In genomic region chr5:120590356-120591010, GRCm38 (mm10) we compare ENCODE assay signal across 10 mouse cellular contexts. TPM values are rescaled to one million over a fixed set of nuclear protein-coding genes. Genes with fewer than 3 reads are reported as not detected.
A peak's percentile ranks its signal among the peaks of the same experiment; 100 is the strongest.
DNase-seq lines count a peak whose midpoint lies in the region; ATAC-seq and TF ChIP-seq lines count a peak whose summit lies in the region.
"Had no signal": no experiment of that assay in that cellular context is flagged by ENCODE, and none has a peak within 500 bp of the region (broad histone marks: within the 10 kb centered on the region; RNA-seq: fewer than 3 reads in every experiment).

No protein-coding gene starts in this region.

- intact Hi-C loops in left cerebral cortex, postnatal 36 days (cut with DNase I) = no loop called here

- 0 out of 2 replicates have a peak, but pooled peaks cover 2% of the 10 kb centered on the region for H3K9me3 ChIP-seq in limb, embryonic 11.5 days (ENCODE audit: control insufficient read depth, low read length)
- no peaks in the 10 kb centered on the region for H3K9me3 ChIP-seq in limb, embryonic 10.5 days (replicated peaks)
- H3K9me3 ChIP-seq in CH12.LX (replicated peaks; ENCODE audit: low read length) = peaks cover 4% of the 10 kb centered on the region
- H3K9me3 ChIP-seq: hindbrain, embryonic 15.5 days had no signal

- no peak for TF ChIP-seq EP300 in CH12.LX (IDR thresholded peaks at IDR 0.05; ENCODE audit: low read length)

- no peak overlapping the region for H3K27ac ChIP-seq in limb, embryonic 11.5 days (replicated peaks; ENCODE audit: low read depth, low read length)
- H3K27ac ChIP-seq in limb, embryonic 10.5 days = no peak overlapping the region
- H3K27ac ChIP-seq in CH12.LX (ENCODE audit: insufficient read depth, low read depth) = no peak overlapping the region
- H3K27ac ChIP-seq: hindbrain, embryonic 15.5 days had no signal

- in situ Hi-C loops in CH12.LX (cut with MboI; ENCODE audit: low pct_ligation_motif_present, low pct_unique_long_range_greater_than_20kb, low sequenced_read_pairs) = no loop called here

- no peak overlapping the region for H3K4me2 ChIP-seq in limb, embryonic 11.5 days (ENCODE audit: low read depth, severe bottlenecking)
- no peak overlapping the region for H3K4me2 ChIP-seq in CH12.LX (ENCODE audit: insufficient read depth, low read depth, poor library complexity, severe bottlenecking)
- H3K4me2 ChIP-seq: hindbrain, embryonic 15.5 days had no signal

- H3K27me3 ChIP-seq in limb, embryonic 11.5 days (ENCODE audit: control insufficient read depth, insufficient read depth, low read length) = no peaks in the 10 kb centered on the region
- H3K27me3 ChIP-seq in limb, embryonic 10.5 days (ENCODE audit: low read depth, poor library complexity, severe bottlenecking) = 0 out of 2 replicates have a peak, but pooled peaks cover 8% of the 10 kb centered on the region
- peaks cover 13% of the 10 kb centered on the region for H3K27me3 ChIP-seq in CH12.LX (replicated peaks)
- H3K27me3 ChIP-seq: hindbrain, embryonic 15.5 days had no signal

- 73% methylated on average over 16 of the region's 16 CpGs for WGBS in limb, embryonic 11.5 days
- WGBS in limb, embryonic 10.5 days = 73% methylated on average over 16 of the region's 16 CpGs

- H3K4me3 ChIP-seq in limb, embryonic 11.5 days (ENCODE audit: low read depth, low read length) = no peak overlapping the region
- no peak overlapping the region for H3K4me3 ChIP-seq in limb, embryonic 10.5 days
- H3K4me3 ChIP-seq in CH12.LX (replicated peaks in 1 of 3; ENCODE audit: low read depth in 2 of 3, low read length in 2 of 3, poor library complexity in 1 of 3) = no peak overlapping the region
- H3K4me3 ChIP-seq: hindbrain, embryonic 15.5 days had no signal

- peak; percentile 16 to 59; a peak in 2 of 4 replicates for TF ChIP-seq CTCF in CH12.LX (conservative IDR thresholded peaks at IDR 0.05 in 1 of 2, IDR thresholded peaks at IDR 0.05 in 1 of 2; ENCODE audit: low read depth in 2 of 2, low read length in 2 of 2)

- peak; percentile 59 for DNase-seq in adrenal gland, postnatal 10 days
- no peak for DNase-seq in adrenal gland, postnatal 4 days (ENCODE audit: low spot score in 2 of 2)
- DNase-seq in limb, embryonic 11.5 days (ENCODE audit: low spot score) = peak; percentile 43
- DNase-seq in limb, embryonic 10.5 days (ENCODE audit: low spot score) = no peak
- DNase-seq in CH12.LX (ENCODE audit: extremely low read depth) = peak; percentile 43
- DNase-seq in induced T-regulatory cell, adult 2 months (ENCODE audit: low read depth) = peak; percentile 80
- no peak for DNase-seq in left cerebral cortex, postnatal 36 days (ENCODE audit: low spot score in 2 of 2)

- H3K79me2 ChIP-seq in CH12.LX (replicated peaks; ENCODE audit: control insufficient read depth, extremely low read depth, insufficient read depth, poor library complexity, severe bottlenecking) = no peaks in the 10 kb centered on the region

- TF ChIP-seq RAD21 in CH12.LX (IDR thresholded peaks at IDR 0.05; ENCODE audit: low read depth, low read length) = peak; percentile 49

- H3K36me3 ChIP-seq in limb, embryonic 11.5 days (ENCODE audit: control insufficient read depth, insufficient read depth, low read length) = no peaks in the 10 kb centered on the region
- H3K36me3 ChIP-seq in limb, embryonic 10.5 days = no peaks in the 10 kb centered on the region
- H3K36me3 ChIP-seq in CH12.LX (replicated peaks in 1 of 2; ENCODE audit: control insufficient read depth in 1 of 2, insufficient read depth in 1 of 2, low read length in 1 of 2) = no peaks in the 10 kb centered on the region
- H3K36me3 ChIP-seq: hindbrain, embryonic 15.5 days had no signal

- dilution Hi-C loops in CH12.LX (cut with MboI; ENCODE audit: extremely low pct_ligation_motif_present, extremely low pct_unique_long_range_greater_than_20kb, low sequenced_read_pairs) = no loop called here

- peaks cover 15% of the 10 kb centered on the region for H3K4me1 ChIP-seq in limb, embryonic 11.5 days (ENCODE audit: control insufficient read depth, insufficient read depth, low read length)
- peaks cover 30% of the 10 kb centered on the region for H3K4me1 ChIP-seq in limb, embryonic 10.5 days
- H3K4me1 ChIP-seq in CH12.LX (ENCODE audit: control insufficient read depth in 1 of 2, insufficient read depth in 2 of 2) = peaks cover 4 to 27% of the 10 kb centered on the region in 2 experiments

- H3K9ac ChIP-seq in limb, embryonic 11.5 days (ENCODE audit: low read length) = no peak overlapping the region
- H3K9ac ChIP-seq in CH12.LX (ENCODE audit: insufficient read depth, low read depth) = no peak overlapping the region
- H3K9ac ChIP-seq: hindbrain, embryonic 15.5 days had no signal

- TF ChIP-seq POLR2A in CH12.LX (IDR thresholded peaks at IDR 0.05; ENCODE audit: low read depth, low read length) = no peak

- ATAC-seq in limb, embryonic 11.5 days (ENCODE audit: insufficient number of reproducible peaks, low FRiP score, low TSS enrichment, low read depth) = no peak
- no peak for ATAC-seq in erythroblast, adult 5-6 weeks (replicated peaks; ENCODE audit: low FRiP score, poor library complexity, severe bottlenecking)

TF ChIP-seq in CH12.LX, 34 proteins besides CTCF, POLR2A, EP300 and RAD21:
- TF ChIP-seq UBTF (IDR thresholded peaks at IDR 0.05; ENCODE audit: low read depth, low read length) (no peak), SMC3 (IDR thresholded peaks at IDR 0.05; ENCODE audit: low read depth, low read length) (peak; percentile 31; the same call in 1 of the 2 replicates)
TF ChIP-seq in CH12.LX: peak in this region for 1.

RNA-seq across cellular contexts. Expression of gene Iqcd, which starts 1.7 kb away (rescaled TPM):
- total RNA-seq in adrenal gland, postnatal 10 days (2021) = under 1 TPM; 0.42 to 0.51 TPM
- total RNA-seq in adrenal gland, postnatal 4 days (2021) = 1 to 10 TPM; 1.2 to 1.5 TPM
- 0.27 and 0.40 TPM in 2 replicates for polyA plus RNA-seq in limb, embryonic 11.5 days (2014; fragmentation: Nextera tagmentation; extraction: Ambion mirVana)
- 0.30 and 0.41 TPM in 2 replicates for polyA plus RNA-seq in limb, embryonic 10.5 days (2016; fragmentation: Nextera tagmentation; extraction: Ambion mirVana)
- total RNA-seq in CH12.LX (2012; rRNA removed) (0.25 and 0.59 TPM in 2 replicates), CH12.LX (2014; rRNA removed) (not detected in 2 replicates)
- 0.35 and 0.77 TPM in 2 replicates for polyA plus RNA-seq in CH12.LX (2012; ENCODE audit: insufficient read length, low read depth)
- 3.8 and 10.4 TPM in 2 replicates for total RNA-seq in erythroblast, adult 5-6 weeks (2015; ENCODE audit: low replicate concordance)
- 15.2 and 21.7 TPM in 2 replicates for total RNA-seq in erythroblast, adult 5-6 weeks (2017; ENCODE audit: low replicate concordance)
- 1 to 10 TPM in 1 of 2 experiments, under 1 TPM in 1; 0.81 to 1.1 TPM for total RNA-seq in left cerebral cortex, postnatal 36 days (2021)

RNA-seq across cellular contexts. Expression of gene Tpcn1, which starts 2.0 kb away (rescaled TPM):
- 10 to 100 TPM; 53.1 to 60.4 TPM for total RNA-seq in adrenal gland, postnatal 10 days (2021)
- total RNA-seq in adrenal gland, postnatal 4 days (2021) = 10 to 100 TPM; 47.5 to 49.5 TPM
- polyA plus RNA-seq in limb, embryonic 11.5 days (2014; fragmentation: Nextera tagmentation; extraction: Ambion mirVana) = 13.9 and 15.2 TPM in 2 replicates
- 12.3 and 13.2 TPM in 2 replicates for polyA plus RNA-seq in limb, embryonic 10.5 days (2016; fragmentation: Nextera tagmentation; extraction: Ambion mirVana)
- total RNA-seq in CH12.LX (2012; rRNA removed) (1.9 and 2.2 TPM in 2 replicates), CH12.LX (2014; rRNA removed) (0.90 and 1.0 TPM in 2 replicates)
- 4.2 and 5.4 TPM in 2 replicates for polyA plus RNA-seq in CH12.LX (2012; ENCODE audit: insufficient read length, low read depth)
- 199 and 213 TPM in 2 replicates for total RNA-seq in erythroblast, adult 5-6 weeks (2015; ENCODE audit: low replicate concordance)
- 147 and 161 TPM in 2 replicates for total RNA-seq in erythroblast, adult 5-6 weeks (2017; ENCODE audit: low replicate concordance)
- 10 to 100 TPM; 32.9 to 36.0 TPM for total RNA-seq in left cerebral cortex, postnatal 36 days (2021)

RNA-seq across cellular contexts. Expression of gene Rita1, which starts 21.9 kb away (rescaled TPM):
- 10 to 100 TPM; 12.9 to 17.4 TPM for total RNA-seq in adrenal gland, postnatal 10 days (2021)
- 10 to 100 TPM; 11.8 to 13.5 TPM for total RNA-seq in adrenal gland, postnatal 4 days (2021)
- polyA plus RNA-seq in limb, embryonic 11.5 days (2014; fragmentation: Nextera tagmentation; extraction: Ambion mirVana) = 11.6 and 13.5 TPM in 2 replicates
- polyA plus RNA-seq in limb, embryonic 10.5 days (2016; fragmentation: Nextera tagmentation; extraction: Ambion mirVana) = 17.5 and 19.5 TPM in 2 replicates
- 6.3 and 7.3 TPM in 2 replicates for total RNA-seq in CH12.LX (2012; rRNA removed)
- total RNA-seq in CH12.LX (2014; rRNA removed) = 6.2 and 7.3 TPM in 2 replicates
- 10.2 and 10.8 TPM in 2 replicates for polyA plus RNA-seq in CH12.LX (2012; ENCODE audit: insufficient read length, low read depth)
- total RNA-seq in erythroblast, adult 5-6 weeks (2015; ENCODE audit: low replicate concordance) = 2.7 and 3.8 TPM in 2 replicates
- total RNA-seq in erythroblast, adult 5-6 weeks (2017; ENCODE audit: low replicate concordance) = 0.84 TPM in 1 of 2 replicates, not detected in the other
- 10 to 100 TPM; 35.7 to 36.3 TPM for total RNA-seq in left cerebral cortex, postnatal 36 days (2021)

RNA-seq across cellular contexts. Expression of gene Ddx54, which starts 22.1 kb away (rescaled TPM):
- 10 to 100 TPM; 36.0 to 36.1 TPM for total RNA-seq in adrenal gland, postnatal 10 days (2021)
- total RNA-seq in adrenal gland, postnatal 4 days (2021) = 10 to 100 TPM; 47.6 to 51.4 TPM
- polyA plus RNA-seq in limb, embryonic 11.5 days (2014; fragmentation: Nextera tagmentation; extraction: Ambion mirVana) = 33.1 and 33.5 TPM in 2 replicates
- polyA plus RNA-seq in limb, embryonic 10.5 days (2016; fragmentation: Nextera tagmentation; extraction: Ambion mirVana) = 58.1 and 62.6 TPM in 2 replicates
- 83.6 and 93.6 TPM in 2 replicates for total RNA-seq in CH12.LX (2012; rRNA removed)
- 56.6 and 63.7 TPM in 2 replicates for total RNA-seq in CH12.LX (2014; rRNA removed)
- 91.8 and 96.8 TPM in 2 replicates for polyA plus RNA-seq in CH12.LX (2012; ENCODE audit: insufficient read length, low read depth)
- total RNA-seq in erythroblast, adult 5-6 weeks (2015; ENCODE audit: low replicate concordance) = 1.7 and 1.9 TPM in 2 replicates
- total RNA-seq in erythroblast, adult 5-6 weeks (2017; ENCODE audit: low replicate concordance) = 5.2 and 6.0 TPM in 2 replicates
- total RNA-seq in left cerebral cortex, postnatal 36 days (2021) = 10 to 100 TPM; 36.9 to 43.1 TPM

RNA-seq across cellular contexts. Expression of gene Cfap73, which starts 43.6 kb away (rescaled TPM):
- total RNA-seq in adrenal gland, postnatal 10 days (2021) = under 1 TPM in 1 of 2 experiments, not detected in 1; 0.42 TPM
- under 1 TPM; 0.56 to 0.78 TPM for total RNA-seq in adrenal gland, postnatal 4 days (2021)
- not detected in 2 replicates for polyA plus RNA-seq in limb, embryonic 11.5 days (2014; fragmentation: Nextera tagmentation; extraction: Ambion mirVana)
- not detected in 2 replicates for polyA plus RNA-seq in limb, embryonic 10.5 days (2016; fragmentation: Nextera tagmentation; extraction: Ambion mirVana)
- not detected in 2 replicates for total RNA-seq in CH12.LX (2012; rRNA removed)
- not detected in 2 replicates for total RNA-seq in CH12.LX (2014; rRNA removed)
- polyA plus RNA-seq in CH12.LX (2012; ENCODE audit: insufficient read length, low read depth) = 0.26 TPM in 1 of 2 replicates, not detected in the other
- not detected in 2 replicates for total RNA-seq in erythroblast, adult 5-6 weeks (2015; ENCODE audit: low replicate concordance)
- not detected in 2 replicates for total RNA-seq in erythroblast, adult 5-6 weeks (2017; ENCODE audit: low replicate concordance)
- total RNA-seq in left cerebral cortex, postnatal 36 days (2021) = not detected
- polyA plus RNA-seq: stomach, embryonic 16.5 days had no signal

Comparison
In these comparisons a context has a peak if more than half of its experiments do, and no peak if none do; other contexts are left out.
1. DNase-seq: peak in adrenal gland, postnatal 10 days (single experiment), limb, embryonic 11.5 days (single experiment), CH12.LX (single experiment) and induced T-regulatory cell, adult 2 months (single experiment); none in adrenal gland, postnatal 4 days (0 of 2), limb, embryonic 10.5 days (single experiment) and left cerebral cortex, postnatal 36 days (0 of 2).
2. RNA of gene Tpcn1, which starts 2.0 kb away (total RNA-seq): 147 to 213 TPM in erythroblast, adult 5-6 weeks, 53.1 to 60.4 TPM in adrenal gland, postnatal 10 days, 47.5 to 49.5 TPM in adrenal gland, postnatal 4 days and 32.9 to 36.0 TPM in left cerebral cortex, postnatal 36 days; 0.90 to 2.2 TPM in CH12.LX; every median in the first group is over 10 times any median in the second.